ENCODE assay signal across 8 mouse cellular contexts in the genomic region with DNA sequence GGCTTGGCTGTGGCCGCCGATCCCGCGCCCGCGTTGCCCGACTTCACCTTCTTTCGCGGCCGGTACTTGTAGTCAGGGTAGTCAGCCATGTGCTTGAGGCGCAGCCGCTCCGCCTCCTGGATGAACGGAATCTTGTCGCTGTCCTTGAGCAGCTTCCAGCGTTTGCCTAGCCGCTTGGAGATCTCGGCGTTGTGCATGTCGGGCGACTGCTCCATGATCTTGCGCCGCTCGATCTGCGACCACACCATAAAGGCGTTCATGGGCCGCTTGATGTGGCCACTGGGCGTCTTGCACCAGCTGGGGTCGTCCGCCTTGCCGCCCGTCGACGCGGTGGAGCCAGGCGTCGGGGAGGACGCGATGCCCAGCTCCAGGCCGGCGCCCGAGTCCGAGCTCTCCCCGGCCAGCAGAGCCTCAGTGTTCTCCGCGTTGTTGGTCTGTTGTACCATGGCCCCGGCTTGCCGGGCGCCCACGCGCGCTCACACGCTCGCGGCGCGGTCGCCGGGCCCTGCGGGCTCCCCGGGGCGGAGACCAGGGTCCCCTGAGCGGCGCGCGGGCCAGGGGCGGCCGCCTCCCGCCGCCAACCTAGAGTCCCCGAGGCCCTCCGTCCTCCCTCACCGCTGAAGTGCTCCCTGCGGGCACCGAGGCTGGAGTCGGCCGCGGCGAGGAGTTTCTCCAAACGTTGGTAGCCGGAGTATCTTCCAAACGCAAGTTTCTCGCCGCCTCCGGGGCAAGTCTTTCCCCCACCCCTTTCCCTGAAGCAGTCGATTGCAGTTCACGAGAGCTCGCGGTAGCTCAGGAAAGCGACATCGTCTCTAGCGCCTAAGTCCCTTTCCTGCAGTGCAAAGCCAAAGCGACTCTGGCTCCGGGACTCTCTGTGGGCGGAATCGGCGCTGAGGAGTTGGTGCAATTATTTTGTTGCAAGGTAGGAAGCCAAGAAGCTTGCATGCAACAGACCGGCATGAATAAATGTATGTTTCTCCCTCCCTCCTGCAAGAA. TPM values are rescaled to one million over a fixed set of nuclear protein-coding genes. Genes with fewer than 3 reads are reported as not detected.
DNase-seq lines count a peak whose midpoint lies in the region; ATAC-seq lines count a peak whose summit lies in the region.

No protein-coding gene starts in this region.

- peak overlapping the region; percentile 99 for H3K4me3 ChIP-seq in hindbrain, embryonic 11.5 days (ENCODE audit: low read depth, low read length)

- no peaks in the 10 kb centered on the region for H3K27me3 ChIP-seq in hindbrain, embryonic 11.5 days (ENCODE audit: control insufficient read depth, insufficient read depth, low read length)

- WGBS in hindbrain, embryonic 11.5 days = under 1% methylated on average over 86 of the region's 98 CpGs

- no peaks in the 10 kb centered on the region for H3K9me3 ChIP-seq in hindbrain, embryonic 11.5 days (ENCODE audit: control insufficient read depth, low read length)

- peak overlapping the region; percentile 99 for H3K9ac ChIP-seq in hindbrain, embryonic 11.5 days (ENCODE audit: low read depth, low read length)

- peak; percentile 54 for DNase-seq in T-cell, adult 2 months (ENCODE audit: low spot score)
- DNase-seq in cerebellum, adult 9-11 months = peak; percentile 60
- DNase-seq in frontal cortex, postnatal 25 days (ENCODE audit: low spot score in 2 of 2) = peak; percentile 44 to 53
- DNase-seq in hindbrain, embryonic 11.5 days (ENCODE audit: low spot score) = peak; percentile 72
- peak; percentile 50 to 72 for DNase-seq in layer of hippocampus, postnatal 14 days (ENCODE audit: low spot score in 2 of 2)
- peak; percentile 71 for DNase-seq in lung, postnatal 10 days
- DNase-seq in right cerebral cortex, postnatal 14 days = peak; percentile 65
- peak; percentile 61 to 63 for DNase-seq in urinary bladder, postnatal 36 days (ENCODE audit: low spot score in 2 of 2)

- H3K4me1 ChIP-seq in hindbrain, embryonic 11.5 days (replicated peaks; ENCODE audit: control insufficient read depth, insufficient read depth, low read length) = peaks cover 3% of the 10 kb centered on the region; the same call in 1 of the 2 replicates

- peak overlapping the region; percentile 99 for H3K27ac ChIP-seq in hindbrain, embryonic 11.5 days (ENCODE audit: low read depth, low read length)

- no peaks in the 10 kb centered on the region for H3K36me3 ChIP-seq in hindbrain, embryonic 11.5 days (ENCODE audit: control insufficient read depth, insufficient read depth, low read length)

- H3K4me2 ChIP-seq in hindbrain, embryonic 11.5 days (replicated peaks; ENCODE audit: low read depth, low read length) = peak overlapping the region; percentile 39

- peak; percentile 55 for ATAC-seq in hindbrain, embryonic 11.5 days (ENCODE audit: low FRiP score)

RNA-seq across cellular contexts. Expression of a gene that starts 0.6 kb away (rescaled TPM):
- 139 and 156 TPM in 2 replicates for polyA plus RNA-seq in hindbrain, embryonic 11.5 days (2014; fragmentation: Nextera tagmentation; extraction: Ambion mirVana)
- 10 to 100 TPM; 47.8 to 50.1 TPM for total RNA-seq in layer of hippocampus, postnatal 14 days (2021)

Comparison
In these comparisons a context has a peak if more than half of its experiments do, and no peak if none do; other contexts are left out.
1. Peak in every context shown above with its lines: DNase-seq, ATAC-seq, H3K4me3 ChIP-seq and H3K27ac ChIP-seq.